Mouse (Mus musculus): ENCODE data around the gene Casp3. TPM values are rescaled to one million over a fixed set of nuclear protein-coding genes. Genes with fewer than 3 reads are reported as not detected.
A peak's percentile ranks its signal among the peaks of the same experiment; 100 is the strongest.
"Not testable (repeated sequence)": the region's sequence is repeated elsewhere in the genome, so short reads cannot be mapped to it uniquely, and the experiment has no call there.

Gene Casp3
- polyA plus RNA-seq (2017; shearing (Covaris generic)): 10 to 100 TPM; 74.3 to 76.0 TPM

GRCm38 (mm10) chr8:46616879-46617689 lies at the start of gene Casp3, which contains the start of gene Primpol:
TSS of gene Casp3 (plus strand) at chr8:46617291.
TSS of gene Primpol (minus strand) at chr8:46617212.
- peak; percentile 80 for ATAC-seq

- no peak for ATAC-seq
Measured at GRCm38 (mm10) chr8:46567946-46568345, 49.1 kb upstream of the Casp3 start.

DNA sequence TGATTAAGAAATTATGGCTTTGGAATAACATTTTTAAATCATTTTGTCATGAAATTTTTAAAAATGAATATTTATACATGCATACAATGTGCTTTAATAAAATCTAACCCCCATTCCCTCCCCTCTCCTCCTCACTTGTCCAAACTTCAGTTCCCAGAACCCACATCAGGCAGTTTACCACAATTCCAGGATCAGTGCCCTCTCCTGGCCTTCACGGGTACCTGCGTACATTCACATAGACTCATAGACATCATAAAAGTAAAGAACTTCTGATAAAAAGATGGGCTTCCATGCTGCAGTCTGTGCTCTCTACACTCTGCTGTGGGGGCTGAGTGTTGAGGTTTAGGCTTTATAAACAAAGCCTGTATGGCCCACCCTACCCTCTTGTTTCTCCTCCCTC lies 48.1 kb upstream of the Casp3 start:
- no peak for ATAC-seq

DNA sequence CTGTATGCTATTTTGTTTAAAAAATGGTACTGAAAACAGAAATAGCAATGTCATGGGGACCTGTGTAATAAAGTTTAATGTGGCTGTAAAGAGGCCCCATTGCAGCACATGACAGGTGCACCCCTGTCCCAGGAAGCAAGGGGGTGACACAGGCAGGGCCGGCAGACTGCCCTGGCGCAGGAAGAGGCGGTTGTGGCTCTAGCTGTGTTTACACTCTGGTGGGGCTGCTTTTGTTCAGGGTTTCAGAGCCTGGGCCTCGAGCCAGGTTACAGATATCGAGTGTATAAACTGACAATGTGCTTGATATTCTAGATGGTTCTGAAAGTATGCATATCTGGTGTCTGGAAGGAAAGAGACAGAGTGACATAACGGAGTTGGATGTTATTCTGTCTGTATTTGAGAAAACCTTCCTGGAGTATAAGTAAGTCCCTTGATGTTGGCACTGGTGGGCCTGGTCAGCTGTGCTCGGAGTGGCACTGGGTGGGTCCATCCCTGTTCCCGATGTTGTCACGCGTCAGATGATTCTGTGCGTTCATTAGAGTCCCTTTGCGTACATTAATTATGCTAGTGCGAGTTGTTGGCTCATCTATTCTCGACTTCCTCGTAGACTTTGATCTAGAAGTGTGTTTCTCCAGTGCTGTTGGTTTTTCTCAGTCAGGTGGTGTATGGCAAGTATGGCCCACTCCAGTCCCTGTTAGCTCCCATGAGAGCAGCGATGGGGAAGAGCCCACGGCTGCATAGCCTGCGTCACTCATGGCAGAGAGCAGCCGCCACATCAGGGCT lies 47.2 kb upstream of the Casp3 start:
- no peak for ATAC-seq

DNA sequence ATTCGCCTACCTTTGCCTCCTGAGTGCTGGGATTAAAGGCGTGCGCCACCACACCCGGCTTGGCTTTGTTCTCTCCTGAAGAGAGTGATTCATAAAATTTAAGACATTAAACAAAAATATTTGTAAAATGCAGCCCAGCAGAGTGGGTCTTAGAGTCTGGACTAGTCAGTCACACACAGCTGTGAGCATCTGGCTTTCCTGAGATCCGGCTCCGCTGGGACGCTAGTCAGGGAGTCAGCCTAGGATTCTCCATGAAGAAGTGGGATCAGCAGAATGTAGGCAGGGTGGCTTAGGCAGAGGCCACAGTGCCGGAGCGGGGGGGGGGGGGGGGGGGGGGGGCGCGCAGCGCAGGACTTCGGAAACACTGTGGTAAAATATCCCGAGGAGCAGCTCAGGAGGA lies 46.4 kb upstream of the Casp3 start:
- ATAC-seq: no peak

GRCm38 (mm10) chr8:46573446-46573845 lies 43.6 kb upstream of the Casp3 start:
- ATAC-seq: no peak

GRCm38 (mm10) chr8:46573964-46574363 lies 43.1 kb upstream of the Casp3 start:
- ATAC-seq: no peak

DNA sequence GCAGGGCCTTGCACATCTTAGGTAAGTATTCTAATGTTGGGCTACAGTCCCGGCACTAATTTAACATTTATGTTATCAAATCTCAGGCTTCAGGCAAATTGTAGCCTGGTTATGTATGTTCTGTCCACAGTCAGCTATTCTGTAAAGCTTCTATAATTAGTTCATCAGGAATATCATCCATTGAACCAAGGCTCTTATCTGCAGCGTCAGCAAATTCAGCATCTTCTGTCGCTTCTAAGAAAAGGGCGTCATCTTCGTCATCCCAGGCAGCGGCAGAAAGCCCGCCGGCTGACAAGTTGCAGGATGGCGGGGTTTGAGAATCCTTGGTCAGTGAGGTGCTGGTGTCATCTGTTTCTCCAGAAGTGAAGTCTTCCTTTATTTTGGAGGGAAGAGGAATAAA lies 38.3 kb upstream of the Casp3 start:
- ATAC-seq: no peak

GRCm38 (mm10) chr8:46584328-46584727 lies 32.8 kb upstream of the Casp3 start:
- ATAC-seq: not testable (repeated sequence)

- ATAC-seq: no peak
Measured at GRCm38 (mm10) chr8:46585576-46585975, 31.5 kb upstream of the Casp3 start.

DNA sequence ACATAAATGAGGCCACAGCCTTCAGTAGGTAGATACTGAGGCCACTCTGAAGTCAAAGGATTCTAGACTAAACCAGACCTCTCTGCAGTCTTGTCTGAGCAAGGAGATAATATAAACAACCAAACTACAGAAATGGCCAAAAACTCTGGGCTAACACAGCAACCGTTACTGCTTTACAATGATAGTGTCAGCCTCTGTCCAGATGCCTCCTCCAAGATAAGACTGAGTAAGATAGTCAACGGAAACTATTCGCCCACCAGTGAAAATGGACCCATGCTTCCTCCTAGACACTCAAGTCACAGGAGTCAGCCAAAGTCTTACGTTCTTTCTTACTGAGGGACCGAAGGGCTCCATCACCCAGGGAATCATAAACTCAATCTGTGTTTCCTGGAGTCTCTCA lies 29.2 kb upstream of the Casp3 start:
- no peak for ATAC-seq

- ATAC-seq: no peak
Measured at GRCm38 (mm10) chr8:46588663-46589062, 28.4 kb upstream of the Casp3 start.

DNA sequence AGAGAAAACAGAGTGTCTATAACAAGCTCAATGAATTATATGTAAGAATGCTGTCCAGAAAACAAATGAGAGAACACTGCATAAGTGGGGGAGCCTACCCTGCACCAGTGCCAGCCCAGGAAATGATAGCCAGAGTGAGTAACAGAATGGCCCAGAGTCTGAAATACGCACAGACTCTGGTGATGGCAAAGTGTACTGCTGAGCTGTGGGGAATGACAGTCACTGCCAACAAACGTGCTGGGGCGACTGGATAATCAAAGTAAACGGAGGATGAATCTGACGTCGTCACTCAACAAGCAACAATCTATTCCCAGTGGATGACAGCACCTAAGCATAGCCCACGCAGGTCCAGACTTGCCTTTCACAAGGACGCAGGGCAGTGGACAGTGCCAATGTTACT lies 24.0 kb upstream of the Casp3 start:
- no peak for ATAC-seq

DNA sequence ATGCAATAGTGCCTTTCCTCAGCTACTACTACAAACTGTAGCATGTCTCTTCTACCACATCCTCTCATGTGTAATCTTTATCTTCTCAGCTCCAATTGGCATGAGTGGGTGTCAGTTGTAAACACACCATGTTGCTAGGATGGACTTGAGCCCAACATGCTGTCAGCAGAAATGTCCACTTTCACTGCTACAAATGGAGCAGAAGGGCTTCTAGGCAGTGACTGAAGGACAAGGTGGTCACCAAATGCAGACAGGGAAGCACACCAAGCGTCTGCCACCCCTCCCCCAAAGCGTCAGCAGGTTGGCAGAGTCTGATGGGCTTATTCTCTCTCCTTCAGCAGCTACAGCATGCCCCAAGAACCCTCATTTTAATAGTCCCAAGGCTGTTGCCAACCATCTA lies 23.3 kb upstream of the Casp3 start:
- no peak for ATAC-seq

GRCm38 (mm10) chr8:46595593-46595992 lies 21.5 kb upstream of the Casp3 start:
- ATAC-seq: no peak

GRCm38 (mm10) chr8:46596530-46596929 lies 20.6 kb upstream of the Casp3 start:
- no peak for ATAC-seq

DNA sequence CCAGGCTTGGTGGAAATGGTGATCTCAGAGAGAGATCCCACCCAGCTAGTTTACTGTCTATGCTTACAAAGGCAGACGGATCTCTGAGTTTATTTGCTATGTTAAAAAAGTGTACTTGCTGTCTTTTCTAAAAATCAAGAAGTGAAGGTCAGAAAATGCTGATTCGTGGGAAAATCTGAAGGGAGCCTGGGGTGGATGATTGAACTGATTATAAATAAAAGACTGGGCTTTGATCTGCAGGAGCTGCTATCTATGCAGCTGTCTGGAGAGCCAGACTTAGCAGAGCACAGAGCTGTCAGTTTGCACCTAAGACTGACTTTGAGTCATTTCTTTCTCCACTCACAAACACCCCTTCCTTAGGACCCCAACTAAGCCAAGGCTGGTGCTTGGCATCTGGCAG lies 19.7 kb upstream of the Casp3 start:
- ATAC-seq: no peak

GRCm38 (mm10) chr8:46598114-46598513 lies 19.0 kb upstream of the Casp3 start:
- no peak for ATAC-seq

- no peak for ATAC-seq
Measured at GRCm38 (mm10) chr8:46598753-46599152, 18.3 kb upstream of the Casp3 start.

DNA sequence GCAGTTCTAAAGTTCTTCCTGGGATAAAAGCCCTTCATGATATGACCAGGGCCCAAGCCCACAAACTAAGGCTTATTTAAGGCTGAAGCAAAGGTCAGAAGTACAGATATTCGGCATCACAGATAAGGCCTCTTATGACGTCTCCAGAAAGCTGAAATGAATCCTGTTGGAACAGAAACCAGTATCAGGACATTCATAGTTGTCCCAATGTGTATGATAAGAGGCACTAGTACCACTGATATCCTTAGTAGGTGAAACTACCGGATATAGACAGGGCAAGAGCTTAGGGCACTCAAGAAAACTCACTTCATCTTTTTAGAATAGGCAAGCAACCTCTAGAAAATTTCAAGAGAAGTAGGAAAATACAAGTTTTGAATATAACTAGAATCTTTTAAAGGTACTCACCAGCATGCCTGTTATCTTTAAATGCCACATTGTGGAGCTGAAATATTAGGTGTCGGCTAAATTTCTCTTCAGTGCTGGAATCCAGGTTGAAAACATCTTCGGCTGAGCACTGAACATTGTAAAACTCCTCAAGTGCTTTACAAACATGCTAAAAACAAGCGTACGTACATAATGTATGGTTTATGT lies 17.7 kb upstream of the Casp3 start:
- ATAC-seq: no peak

DNA sequence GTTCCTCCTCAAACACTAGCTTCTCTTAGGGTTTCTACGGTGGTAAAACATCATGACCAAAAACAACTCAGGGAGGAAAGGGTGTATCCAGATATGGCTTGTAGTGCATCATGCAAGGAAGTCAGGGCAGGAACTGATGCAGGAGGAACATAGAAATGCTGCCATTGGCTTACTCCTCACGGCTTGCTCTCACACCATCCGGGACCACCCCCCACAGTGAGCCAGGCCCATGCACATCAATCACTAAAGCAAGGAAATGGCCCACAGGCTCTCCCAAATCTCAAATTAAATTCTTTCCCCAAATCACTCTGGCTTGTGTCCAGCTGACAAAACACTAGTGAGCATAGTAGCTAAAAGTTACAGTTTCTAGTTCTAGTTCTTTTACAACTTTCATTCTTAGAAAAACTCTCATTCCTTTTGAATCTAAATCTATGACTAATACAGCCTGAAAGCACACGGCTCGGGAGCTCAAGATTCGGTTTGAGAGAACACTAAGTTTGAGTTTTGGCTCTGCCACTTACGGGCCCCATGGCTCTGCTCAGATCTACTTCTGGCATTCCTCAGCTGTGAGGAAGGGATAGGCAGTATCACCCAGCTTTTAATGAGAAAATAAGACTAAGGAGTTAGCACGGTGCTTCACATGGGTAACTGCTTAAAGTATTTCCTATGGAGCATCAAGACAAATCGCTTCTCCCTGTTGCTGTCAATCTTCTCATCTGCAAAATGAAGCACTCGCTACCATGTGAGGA lies 16.0 kb upstream of the Casp3 start:
- ATAC-seq: no peak

- ATAC-seq: no peak
Measured at GRCm38 (mm10) chr8:46603587-46603986, 13.5 kb upstream of the Casp3 start.

GRCm38 (mm10) chr8:46606930-46607329 lies 10.2 kb upstream of the Casp3 start:
- ATAC-seq: no peak
